Mouse (Mus musculus): ENCODE results near the gene Tlcd1. TPM values are rescaled to one million over a fixed set of nuclear protein-coding genes. Genes with fewer than 3 reads are reported as not detected.

Tlcd1 gene
- polyA plus RNA-seq, 1 experiment from 2014 or later, result 43.4 TPM

DNA sequence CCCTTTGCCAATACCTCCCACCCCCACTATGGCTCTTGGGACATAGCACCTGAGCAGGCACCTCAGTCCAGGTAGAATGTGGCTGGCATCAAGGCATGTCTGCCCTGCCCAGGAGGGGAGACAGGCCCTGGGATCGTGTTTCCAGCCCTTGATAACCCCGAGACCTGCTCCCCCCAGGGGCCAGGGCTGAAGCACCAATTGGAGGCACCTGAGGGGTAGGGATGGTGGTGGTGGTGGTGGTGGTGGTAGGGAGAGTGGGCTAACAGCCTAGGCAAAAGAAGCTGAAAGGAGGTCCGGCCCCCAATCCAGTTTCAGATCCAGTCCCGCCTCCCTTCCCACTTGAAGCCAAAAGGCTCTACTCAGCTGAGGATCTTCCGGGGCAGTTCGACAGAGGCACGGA, 17.0 kb upstream of the Tlcd1 start:
- Histone ChIP-seq H3K9me3 (replicated peaks; ENCODE audit: low read length) (no peaks in the 10 kb centered on the region), H3K4me1 (replicated peaks; ENCODE audit: insufficient read depth, low read length) (peaks cover 24% of the 10 kb centered on the region; the same call in 1 of the 2 replicates), H3K4me3 (replicated peaks; ENCODE audit: low read depth, low read length) (no peak overlapping the region), H3K36me3 (ENCODE audit: insufficient read depth, low read length) (peaks cover 39% of the 10 kb centered on the region), H3K27me3 (ENCODE audit: insufficient read depth, low read length) (no peaks in the 10 kb centered on the region), H3K4me2 (ENCODE audit: low read length) (no peak overlapping the region), H3K27ac (no peak overlapping the region), H3K9ac (ENCODE audit: low read depth, low read length) (no peak overlapping the region)
- ATAC-seq (replicated peaks; ENCODE audit: low FRiP score, low read depth) (no peak), DNase-seq (ENCODE audit: low spot score) (no peak)
- 53% methylated on average over 7 of the region's 7 CpGs for WGBS
- no peak for TF ChIP-seq CTCF (IDR thresholded peaks at IDR 0.05; ENCODE audit: low read depth)

GRCm38 (mm10) chr11:78160171-78160570, 16.3 kb upstream of the Tlcd1 start:
- Histone ChIP-seq H3K27ac (peak overlapping the region; percentile 19; the same call in 1 of the 2 replicates), H3K9me3 (replicated peaks; ENCODE audit: low read length) (no peaks in the 10 kb centered on the region), H3K4me3 (replicated peaks; ENCODE audit: low read depth, low read length) (no peak overlapping the region), H3K4me1 (replicated peaks; ENCODE audit: insufficient read depth, low read length) (peaks cover 24% of the 10 kb centered on the region; the same call in 1 of the 2 replicates), H3K27me3 (ENCODE audit: insufficient read depth, low read length) (no peaks in the 10 kb centered on the region), H3K9ac (ENCODE audit: low read depth, low read length) (no peak overlapping the region), H3K4me2 (ENCODE audit: low read length) (no peak overlapping the region), H3K36me3 (ENCODE audit: insufficient read depth, low read length) (peaks cover 34% of the 10 kb centered on the region)
- whole genome bisulfite sequencing, result 85% methylated on average over 18 of the region's 18 CpGs
- ATAC-seq (replicated peaks; ENCODE audit: low FRiP score, low read depth) (no peak), DNase-seq (ENCODE audit: low spot score) (no peak)
- no peak for TF ChIP-seq CTCF (IDR thresholded peaks at IDR 0.05; ENCODE audit: low read depth)

DNA sequence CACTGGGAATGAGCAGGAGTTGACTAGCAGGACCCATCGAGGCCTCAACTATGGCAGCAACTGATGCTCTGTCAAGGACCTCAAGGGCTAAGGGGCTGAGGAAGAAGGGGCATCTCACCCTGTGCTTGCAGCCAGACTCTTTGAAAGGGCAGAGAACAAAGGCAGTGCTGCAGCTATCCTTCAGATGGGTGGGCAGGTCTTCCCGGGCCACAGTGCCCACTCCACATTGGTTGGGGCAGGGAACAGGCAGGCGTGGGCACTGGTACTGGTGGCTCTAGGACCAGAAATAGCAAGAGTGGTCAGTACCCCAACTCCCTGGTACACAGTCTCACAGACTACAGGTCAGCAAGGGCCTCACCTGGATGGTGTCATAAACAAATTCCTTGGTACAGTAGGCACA, 15.8 kb upstream of the Tlcd1 start:
- Histone ChIP-seq H3K27me3 (ENCODE audit: insufficient read depth, low read length) (no peaks in the 10 kb centered on the region), H3K9ac (ENCODE audit: low read depth, low read length) (no peak overlapping the region), H3K4me2 (ENCODE audit: low read length) (no peak overlapping the region), H3K4me3 (replicated peaks; ENCODE audit: low read depth, low read length) (no peak overlapping the region), H3K27ac (peak overlapping the region; percentile 19; the same call in 1 of the 2 replicates), H3K9me3 (replicated peaks; ENCODE audit: low read length) (no peaks in the 10 kb centered on the region), H3K4me1 (replicated peaks; ENCODE audit: insufficient read depth, low read length) (peaks cover 25% of the 10 kb centered on the region; the same call in 1 of the 2 replicates), H3K36me3 (ENCODE audit: insufficient read depth, low read length) (peaks cover 34% of the 10 kb centered on the region)
- no peak for ATAC-seq (replicated peaks; ENCODE audit: low FRiP score, low read depth)
- WGBS, result 85% methylated on average over 3 of the region's 3 CpGs
- DNase-seq (ENCODE audit: low spot score), result no peak
- TF ChIP-seq CTCF (IDR thresholded peaks at IDR 0.05; ENCODE audit: low read depth), result no peak

- no peak overlapping the region for H3K4me3 ChIP-seq (replicated peaks; ENCODE audit: low read depth, low read length)
- no peak overlapping the region for H3K9ac ChIP-seq (ENCODE audit: low read depth, low read length)
- H3K4me1 ChIP-seq (replicated peaks; ENCODE audit: insufficient read depth, low read length), result peaks cover 30% of the 10 kb centered on the region
- ATAC-seq (replicated peaks; ENCODE audit: low FRiP score, low read depth) (no peak), DNase-seq (ENCODE audit: low spot score) (no peak)
- peaks cover 34% of the 10 kb centered on the region for H3K36me3 ChIP-seq (ENCODE audit: insufficient read depth, low read length)
- no peaks in the 10 kb centered on the region for H3K9me3 ChIP-seq (replicated peaks; ENCODE audit: low read length)
- H3K4me2 ChIP-seq (ENCODE audit: low read length), result no peak overlapping the region
- H3K27ac ChIP-seq, result no peak overlapping the region
- WGBS, result 83% methylated on average over 14 of the region's 14 CpGs
- TF ChIP-seq CTCF (IDR thresholded peaks at IDR 0.05; ENCODE audit: low read depth), result no peak
- H3K27me3 ChIP-seq (ENCODE audit: insufficient read depth, low read length), result no peaks in the 10 kb centered on the region
These were observed 15.3 kb upstream of the Tlcd1 start for GRCm38 (mm10) chr11:78161169-78161568.

DNA sequence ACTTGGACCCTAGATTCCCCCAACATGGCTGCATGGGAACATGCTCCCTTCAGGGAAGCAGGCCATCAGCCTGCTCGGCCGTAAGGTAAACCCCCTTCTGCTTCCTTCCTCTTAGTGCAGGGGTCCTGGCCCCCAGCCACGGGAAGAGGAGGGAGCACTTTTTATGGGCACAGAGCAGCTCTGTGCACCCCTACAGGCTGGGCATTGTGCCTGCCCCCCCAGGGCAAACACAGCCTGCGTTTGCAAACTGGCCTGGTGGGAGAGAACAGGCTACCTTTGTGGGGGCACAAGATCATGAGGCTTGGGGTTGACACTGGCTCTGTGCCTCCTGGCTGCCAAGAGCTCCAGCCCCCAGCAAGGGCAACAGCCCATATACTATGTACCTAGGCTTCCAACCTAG, 14.5 kb upstream of the Tlcd1 start:
- WGBS, result 29% methylated on average over 4 of the region's 4 CpGs

GRCm38 (mm10) chr11:78162504-78162903, 14.0 kb upstream of the Tlcd1 start:
- no peak for DNase-seq (ENCODE audit: low spot score)
- no peaks in the 10 kb centered on the region for H3K27me3 ChIP-seq (ENCODE audit: insufficient read depth, low read length)
- no peak for ATAC-seq (replicated peaks; ENCODE audit: low FRiP score, low read depth)
- 32% methylated on average over 6 of the region's 6 CpGs for WGBS
- H3K4me3 ChIP-seq (replicated peaks; ENCODE audit: low read depth, low read length), result no peak overlapping the region; the same call in 1 of the 2 replicates
- peaks cover 33% of the 10 kb centered on the region for H3K4me1 ChIP-seq (replicated peaks; ENCODE audit: insufficient read depth, low read length)
- peak overlapping the region; percentile 98 for H3K27ac ChIP-seq
- peaks cover 34% of the 10 kb centered on the region for H3K36me3 ChIP-seq (ENCODE audit: insufficient read depth, low read length)
- 0 out of 2 replicates have a peak overlapping the region, but pooled peaks have one; percentile 93 for H3K9ac ChIP-seq (ENCODE audit: low read depth, low read length)
- peak overlapping the region; percentile 90 for H3K4me2 ChIP-seq (ENCODE audit: low read length)
- TF ChIP-seq CTCF (IDR thresholded peaks at IDR 0.05; ENCODE audit: low read depth), result no peak
- no peaks in the 10 kb centered on the region for H3K9me3 ChIP-seq (replicated peaks; ENCODE audit: low read length)

More for the DNA sequence above, 14.5 kb upstream of the Tlcd1 start:
- Histone ChIP-seq H3K4me2 (ENCODE audit: low read length) (peak overlapping the region; percentile 90; the same call in 1 of the 2 replicates), H3K9ac (ENCODE audit: low read depth, low read length) (no peak overlapping the region), H3K4me3 (replicated peaks; ENCODE audit: low read depth, low read length) (no peak overlapping the region), H3K27me3 (ENCODE audit: insufficient read depth, low read length) (no peaks in the 10 kb centered on the region), H3K9me3 (replicated peaks; ENCODE audit: low read length) (no peaks in the 10 kb centered on the region), H3K27ac (peak overlapping the region; percentile 98), H3K4me1 (replicated peaks; ENCODE audit: insufficient read depth, low read length) (peaks cover 33% of the 10 kb centered on the region), H3K36me3 (ENCODE audit: insufficient read depth, low read length) (peaks cover 34% of the 10 kb centered on the region)
- ATAC-seq (replicated peaks; ENCODE audit: low FRiP score, low read depth) (no peak), DNase-seq (ENCODE audit: low spot score) (no peak)
- no peak for TF ChIP-seq CTCF (IDR thresholded peaks at IDR 0.05; ENCODE audit: low read depth)

GRCm38 (mm10) chr11:78163045-78163444, 13.5 kb upstream of the Tlcd1 start:
- H3K36me3 ChIP-seq (ENCODE audit: insufficient read depth, low read length), result peaks cover 31% of the 10 kb centered on the region

More at GRCm38 (mm10) chr11:78163045-78163444, 13.5 kb upstream of the Tlcd1 start:
- Histone ChIP-seq H3K9me3 (replicated peaks; ENCODE audit: low read length) (no peaks in the 10 kb centered on the region), H3K27me3 (ENCODE audit: insufficient read depth, low read length) (no peaks in the 10 kb centered on the region), H3K27ac (peak overlapping the region; percentile 98), H3K4me3 (replicated peaks; ENCODE audit: low read depth, low read length) (peak overlapping the region; percentile 95), H3K9ac (ENCODE audit: low read depth, low read length) (peak overlapping the region; percentile 93), H3K4me1 (replicated peaks; ENCODE audit: insufficient read depth, low read length) (peaks cover 33% of the 10 kb centered on the region), H3K4me2 (ENCODE audit: low read length) (peak overlapping the region; percentile 90)
- TF ChIP-seq CTCF (IDR thresholded peaks at IDR 0.05; ENCODE audit: low read depth), result no peak
- DNase-seq (ENCODE audit: low spot score) (no peak), ATAC-seq (replicated peaks; ENCODE audit: low FRiP score, low read depth) (0 out of 2 replicates have a peak, but pooled peaks have one; percentile 0)
- 41% methylated on average over 2 of the region's 2 CpGs for WGBS

Data from kidney, postnatal 0 days (tissue).